Mouse (Mus musculus) T-helper 2 cell (primary cell): ENCODE measurements around the gene Chid1.

Experiments used
- in situ Hi-C: fragments of 300-600 bp; cut with MboI, MseI; formaldehyde crosslinking; loops from one replicate; pipeline ENCODE4 v1.15.1; 2025; ENCODE audit warnings: high pct_unique_total_duplicates

The Chid1 gene

GRCm38 (mm10) chr7:141477578-141478269, 61.9 kb downstream of the Chid1 start:
- in situ Hi-C loops, result loop anchor here (5.0 kb wide), 1 partner anchor 60 kb away; the partner anchor contains the start of gene Chid1

- in situ Hi-C loops, result loop anchor here (5.0 kb wide), 1 partner anchor 60 kb away; the partner anchor contains the start of gene Chid1
Measured at GRCm38 (mm10) chr7:141476981-141477370, 62.7 kb downstream of the Chid1 start.

- in situ Hi-C loops, result loop anchor here (5.0 kb wide), 1 partner anchor 61 kb away; the partner anchor contains the start of gene Chid1
Measured at GRCm38 (mm10) chr7:141476226-141476980, 63.3 kb downstream of the Chid1 start.

- in situ Hi-C loops, result loop anchor here (5.0 kb wide), 1 partner anchor 62 kb away; the partner anchor contains the start of gene Chid1
Measured at GRCm38 (mm10) chr7:141475805-141476158, 63.9 kb downstream of the Chid1 start.

- in situ Hi-C loops, result loop anchor here (5.0 kb wide), 1 partner anchor 62 kb away; the partner anchor contains the start of gene Chid1
Measured at GRCm38 (mm10) chr7:141475011-141475804, 64.4 kb downstream of the Chid1 start, which contains the start of the genes Polr2l and Tspan4. Gene Polr2l, minus strand, starts transcription at chr7:141475132. Gene Tspan4, plus strand, starts transcription at chr7:141475240.

- in situ Hi-C loops, result no loop called here
Measured at GRCm38 (mm10) chr7:141474160-141474559, 65.5 kb downstream of the Chid1 start.

- in situ Hi-C loops, result no loop called here
Measured at GRCm38 (mm10) chr7:141472763-141473162, 66.9 kb downstream of the Chid1 start.

- in situ Hi-C loops, result no loop called here
Measured at GRCm38 (mm10) chr7:141472226-141472625, 67.4 kb downstream of the Chid1 start.

GRCm38 (mm10) chr7:141471236-141471635, 68.4 kb downstream of the Chid1 start:
- in situ Hi-C loops, result no loop called here

GRCm38 (mm10) chr7:141470637-141470944, 69.1 kb downstream of the Chid1 start:
- in situ Hi-C loops, result no loop called here

- in situ Hi-C loops, result no loop called here
Measured at GRCm38 (mm10) chr7:141469901-141470636, 69.6 kb downstream of the Chid1 start.

GRCm38 (mm10) chr7:141469352-141469751, 70.3 kb downstream of the Chid1 start:
- in situ Hi-C loops, result no loop called here

GRCm38 (mm10) chr7:141468522-141469211, 71.0 kb downstream of the Chid1 start:
- in situ Hi-C loops, result no loop called here

GRCm38 (mm10) chr7:141468164-141468521, 71.5 kb downstream of the Chid1 start:
- in situ Hi-C loops, result no loop called here

- in situ Hi-C loops, result no loop called here
Measured at GRCm38 (mm10) chr7:141467230-141468030, 72.2 kb downstream of the Chid1 start, which contains the start of gene Cd151. Gene Cd151, plus strand, starts transcription at chr7:141467392.

- in situ Hi-C loops, result no loop called here
Measured at GRCm38 (mm10) chr7:141466607-141467148, 73.0 kb downstream of the Chid1 start.

- in situ Hi-C loops, result no loop called here
Measured at GRCm38 (mm10) chr7:141466045-141466394, 73.6 kb downstream of the Chid1 start.

GRCm38 (mm10) chr7:141465388-141466044, 74.1 kb downstream of the Chid1 start:
- in situ Hi-C loops, result no loop called here

GRCm38 (mm10) chr7:141464603-141465201, 75.0 kb downstream of the Chid1 start:
- in situ Hi-C loops, result no loop called here
